In genomic region chr5:139804107-139804551, GRCm38 (mm10) we compare ENCODE assay signal across 9 mouse cellular contexts. TPM values are rescaled to one million over a fixed set of nuclear protein-coding genes. Genes with fewer than 3 reads are reported as not detected.
DNase-seq lines count a peak whose midpoint lies in the region; ATAC-seq and TF ChIP-seq lines count a peak whose summit lies in the region.
"Had no signal": no experiment of that assay in that cellular context is flagged by ENCODE, and none has a peak within 500 bp of the region (broad histone marks: within the 10 kb centered on the region; RNA-seq: fewer than 3 reads in every experiment).

No protein-coding gene starts in this region.

- intact Hi-C loops in left cerebral cortex, postnatal 10 days (cut with DNase I), result no loop called here

- 5% methylated on average over 6 of the region's 6 CpGs for WGBS in lung, embryonic 15.5 days
- WGBS in lung, adult 2 months, result 12% methylated on average over 6 of the region's 6 CpGs
- WGBS in limb, embryonic 10.5 days, result 14% methylated on average over 6 of the region's 6 CpGs

- H3K36me3 ChIP-seq in lung, embryonic 15.5 days, result peaks cover 21% of the 10 kb centered on the region
- H3K36me3 ChIP-seq in limb, embryonic 10.5 days, result peaks cover 24% of the 10 kb centered on the region

- no peaks in the 10 kb centered on the region for H3K27me3 ChIP-seq in lung, embryonic 15.5 days
- no peaks in the 10 kb centered on the region for H3K27me3 ChIP-seq in limb, embryonic 10.5 days (ENCODE audit: low read depth, poor library complexity, severe bottlenecking)

- DNase-seq in lung, adult 2 months, result no peak
- DNase-seq in embryo, embryonic 11 days, result peak; percentile 52
- DNase-seq in limb, embryonic 10.5 days (ENCODE audit: low spot score), result no peak
- peak; percentile 73 to 75 for DNase-seq in spleen, postnatal 10 days (ENCODE audit: low spot score in 2 of 2)
- no peak for DNase-seq in left cerebral cortex, postnatal 10 days (ENCODE audit: extremely low spot score in 1 of 2, low spot score in 2 of 2)
- no peak for DNase-seq in layer of hippocampus, adult 9-11 months
- no peak for DNase-seq in adrenal gland, postnatal 36 days

- peak overlapping the region; percentile 51 for H3K27ac ChIP-seq in lung, embryonic 15.5 days
- peak overlapping the region; percentile 59 for H3K27ac ChIP-seq in limb, embryonic 10.5 days

- peak overlapping the region; percentile 2; the same call in 1 of the 2 replicates for H3K4me2 ChIP-seq in lung, embryonic 15.5 days

- no peak for TF ChIP-seq POLR2A in lung, adult 2 months (IDR thresholded peaks at IDR 0.05; ENCODE audit: borderline replicate concordance, extremely low read depth, low read depth, low read length)

- no peaks in the 10 kb centered on the region for H3K9me3 ChIP-seq in lung, embryonic 15.5 days
- H3K9me3 ChIP-seq in limb, embryonic 10.5 days (replicated peaks), result no peaks in the 10 kb centered on the region

- no peak overlapping the region for H3K9ac ChIP-seq in lung, embryonic 15.5 days

- no peak for TF ChIP-seq CTCF in lung, adult 2 months (IDR thresholded peaks at IDR 0.05; ENCODE audit: insufficient read depth, low read length)

- peaks cover 14% of the 10 kb centered on the region for H3K4me1 ChIP-seq in lung, embryonic 15.5 days
- H3K4me1 ChIP-seq in lung, adult 2 months (ENCODE audit: control insufficient read depth, insufficient read depth, low read length), result peaks cover 5% of the 10 kb centered on the region; the same call in 1 of the 2 replicates
- H3K4me1 ChIP-seq in limb, embryonic 10.5 days, result peaks cover 24% of the 10 kb centered on the region

- peak; percentile 71 for ATAC-seq in lung, embryonic 15.5 days (ENCODE audit: borderline replicate concordance, extremely low read depth, low FRiP score, low TSS enrichment)

- H3K4me3 ChIP-seq in lung, embryonic 15.5 days, result no peak overlapping the region
- no peak overlapping the region for H3K4me3 ChIP-seq in lung, adult 2 months (replicated peaks; ENCODE audit: extremely low read depth, low read depth, low read length)
- peak overlapping the region; percentile 18 for H3K4me3 ChIP-seq in limb, embryonic 10.5 days

RNA-seq across cellular contexts. Expression of gene Mafk, which starts 12.8 kb away (rescaled TPM):
- 14.1 and 15.3 TPM in 2 replicates for polyA plus RNA-seq in lung, embryonic 15.5 days (2015; fragmentation: Nextera tagmentation; extraction: Ambion mirVana)
- polyA plus RNA-seq in lung, adult 2 months (2012; rRNA removed), result 49.1 and 55.6 TPM in 2 replicates
- 7.1 and 8.1 TPM in 2 replicates for polyA plus RNA-seq in limb, embryonic 10.5 days (2016; fragmentation: Nextera tagmentation; extraction: Ambion mirVana)
- total RNA-seq in left cerebral cortex, postnatal 10 days (2021), result 1 to 10 TPM; 7.0 to 7.8 TPM
- total RNA-seq in adrenal gland, postnatal 36 days (2021), result 10 to 100 TPM; 31.2 to 45.8 TPM

RNA-seq across cellular contexts. Expression of gene Tmem184a, which starts 15.6 kb away (rescaled TPM):
- polyA plus RNA-seq in lung, embryonic 15.5 days (2015; fragmentation: Nextera tagmentation; extraction: Ambion mirVana), result 12.5 and 13.2 TPM in 2 replicates
- 53.9 and 61.2 TPM in 2 replicates for polyA plus RNA-seq in lung, adult 2 months (2012; rRNA removed)
- 2.1 and 2.2 TPM in 2 replicates for polyA plus RNA-seq in limb, embryonic 10.5 days (2016; fragmentation: Nextera tagmentation; extraction: Ambion mirVana)
- total RNA-seq in left cerebral cortex, postnatal 10 days (2021), result under 1 TPM in 1 of 2 experiments, not detected in 1; 0.43 TPM
- under 1 TPM; 0.20 to 0.23 TPM for total RNA-seq in adrenal gland, postnatal 36 days (2021)

RNA-seq across cellular contexts. Expression of gene Gm26938, which starts 22.1 kb away (rescaled TPM):
- polyA plus RNA-seq in lung, embryonic 15.5 days (2015; fragmentation: Nextera tagmentation; extraction: Ambion mirVana), result not detected in 2 replicates
- not detected in 2 replicates for polyA plus RNA-seq in lung, adult 2 months (2012; rRNA removed)
- not detected in 2 replicates for polyA plus RNA-seq in limb, embryonic 10.5 days (2016; fragmentation: Nextera tagmentation; extraction: Ambion mirVana)
- not detected for total RNA-seq in left cerebral cortex, postnatal 10 days (2021)
- not detected for total RNA-seq in adrenal gland, postnatal 36 days (2021)
- polyA plus RNA-seq: kidney, adult 2 months had no signal

RNA-seq across cellular contexts. Expression of gene Psmg3, which starts 22.6 kb away (rescaled TPM):
- 73.9 and 76.8 TPM in 2 replicates for polyA plus RNA-seq in lung, embryonic 15.5 days (2015; fragmentation: Nextera tagmentation; extraction: Ambion mirVana)
- polyA plus RNA-seq in lung, adult 2 months (2012; rRNA removed), result 23.6 and 24.4 TPM in 2 replicates
- 89.9 and 116 TPM in 2 replicates for polyA plus RNA-seq in limb, embryonic 10.5 days (2016; fragmentation: Nextera tagmentation; extraction: Ambion mirVana)
- 10 to 100 TPM; 18.3 to 18.4 TPM for total RNA-seq in left cerebral cortex, postnatal 10 days (2021)
- total RNA-seq in adrenal gland, postnatal 36 days (2021), result 10 to 100 TPM; 21.6 to 22.7 TPM

RNA-seq across cellular contexts. Expression of gene Ints1, which starts 28.7 kb away (rescaled TPM):
- polyA plus RNA-seq in lung, embryonic 15.5 days (2015; fragmentation: Nextera tagmentation; extraction: Ambion mirVana), result 22.8 and 24.7 TPM in 2 replicates
- 51.0 and 56.4 TPM in 2 replicates for polyA plus RNA-seq in lung, adult 2 months (2012; rRNA removed)
- 42.5 and 43.7 TPM in 2 replicates for polyA plus RNA-seq in limb, embryonic 10.5 days (2016; fragmentation: Nextera tagmentation; extraction: Ambion mirVana)
- 100 to 1,000 TPM in 1 of 2 experiments, 10 to 100 TPM in 1; 93.4 to 106 TPM for total RNA-seq in left cerebral cortex, postnatal 10 days (2021)
- total RNA-seq in adrenal gland, postnatal 36 days (2021), result 10 to 100 TPM; 51.3 to 54.3 TPM

Comparison
In these comparisons a context has a peak if more than half of its experiments do, and no peak if none do; other contexts are left out.
1. DNase-seq: peak in embryo, embryonic 11 days (single experiment) and spleen, postnatal 10 days (2 of 2); none in lung, adult 2 months (single experiment), limb, embryonic 10.5 days (single experiment), left cerebral cortex, postnatal 10 days (0 of 2), layer of hippocampus, adult 9-11 months (single experiment) and adrenal gland, postnatal 36 days (0 of 2).